Mouse (Mus musculus) CH12.LX (cell line): ENCODE results near the gene Cog3.

ENCODE experiments used
- CHD1 ChIP-seq: IDR thresholded peaks from 2 replicates; pipeline ENCODE4 v1.6.1; 2012; ENCODE audit warnings: low read depth, low read length, improper control_type of control experiment, inconsistent platforms
- CTCF ChIP-seq, 2 experiments: IDR thresholded peaks in 1 of 2; conservative IDR thresholded peaks in 1 of 2; 2 replicates each; pipeline ENCODE4 v1.5.1; 2011 to 2012; ENCODE audit warnings: low read depth in 2 of 2, low read length in 2 of 2, improper control_type of control experiment in 1 of 2, inconsistent platforms in 1 of 2, mild to moderate bottlenecking in 1 of 2, moderate library complexity in 1 of 2
- ELF1 ChIP-seq: IDR thresholded peaks from 2 replicates; pipeline ENCODE4 v1.6.1; 2014; ENCODE audit warnings: low read depth, mild to moderate bottlenecking, inconsistent platforms, low read length, improper control_type of control experiment
- EP300 ChIP-seq: IDR thresholded peaks from 2 replicates; pipeline ENCODE4 v1.6.1; 2011; ENCODE audit warnings: low read length, improper control_type of control experiment
- ETS1 ChIP-seq: conservative IDR thresholded peaks from 2 replicates; pipeline ENCODE4 v1.6.1; 2012; ENCODE audit warnings: low read depth, mild to moderate bottlenecking, inconsistent platforms, low read length, improper control_type of control experiment, moderate library complexity
- MAFK ChIP-seq: IDR thresholded peaks from 2 replicates; pipeline ENCODE4 v1.6.1; 2011; ENCODE audit warnings: low read length, improper control_type of control experiment; ENCODE audit not compliant: insufficient replicate concordance
- NRF1 ChIP-seq: IDR thresholded peaks from 2 replicates; pipeline ENCODE4 v1.6.1; 2014; ENCODE audit warnings: low read depth, mild to moderate bottlenecking, inconsistent platforms, low read length, improper control_type of control experiment, moderate library complexity
- RCOR1 ChIP-seq: conservative IDR thresholded peaks from 2 replicates; pipeline ENCODE4 v1.6.1; 2012; ENCODE audit warnings: low read depth, mild to moderate bottlenecking, inconsistent platforms, low read length, improper control_type of control experiment
- TBP ChIP-seq: conservative IDR thresholded peaks from 2 replicates; pipeline ENCODE4 v1.6.1; 2011; ENCODE audit warnings: low read depth, low read length, improper control_type of control experiment
- USF1 ChIP-seq: IDR thresholded peaks from 2 replicates; pipeline ENCODE4 v1.6.1; 2014; ENCODE audit warnings: low read depth, mild to moderate bottlenecking, inconsistent platforms, low read length, improper control_type of control experiment

DNA sequence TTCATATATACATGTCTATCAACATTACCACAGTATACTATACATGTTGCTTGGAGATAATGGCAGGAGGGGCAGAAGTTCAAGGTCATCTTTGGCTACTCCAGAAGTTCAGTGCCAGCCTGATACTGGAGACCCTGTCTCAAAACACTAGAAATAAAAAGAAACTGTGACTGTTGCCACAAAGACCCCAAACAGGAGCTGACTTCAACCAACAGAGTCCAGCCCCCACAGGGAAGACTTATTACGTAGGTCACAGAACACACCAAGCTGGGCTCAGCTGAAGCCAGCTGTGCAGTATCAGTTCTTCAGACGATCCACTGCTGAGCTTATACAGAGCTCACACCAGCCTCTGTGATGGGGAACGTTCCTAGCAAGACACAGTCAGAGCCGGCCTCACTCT is 37.9 kb downstream of the Cog3 start:
- TF ChIP-seq TBP (no peak), USF1 (no peak), NRF1 (no peak), CTCF (conservative IDR thresholded peaks at IDR 0.05 in 1 of 2, IDR thresholded peaks at IDR 0.05 in 1 of 2; ENCODE audit: low read depth in 2 of 2, low read length in 2 of 2) (no peak), ETS1 (no peak), MAFK (no peak), CHD1 (no peak), RCOR1 (no peak), EP300 (no peak), ELF1 (no peak)
